In genomic region chr9:122029765-122030164, GRCm38 (mm10) we compare ENCODE assay signal across 14 mouse cellular contexts. TPM values are rescaled to one million over a fixed set of nuclear protein-coding genes. Genes with fewer than 3 reads are reported as not detected.
"Had no signal": no experiment of that assay in that cellular context is flagged by ENCODE, and none has a peak within 500 bp of the region (broad histone marks: within the 10 kb centered on the region; RNA-seq: fewer than 3 reads in every experiment).

No protein-coding gene starts in this region.

- H3K9ac ChIP-seq: limb, embryonic 12.5 days; liver, embryonic 13.5 days; liver, postnatal 0 days; lung, embryonic 15.5 days; neural tube, embryonic 12.5 days had no signal

- H3K4me1 ChIP-seq: liver, embryonic 13.5 days had no signal

- H3K27ac ChIP-seq: layer of hippocampus, adult 2 months; limb, embryonic 12.5 days; neural tube, embryonic 12.5 days had no signal

- H3K9me3 ChIP-seq: limb, embryonic 12.5 days; liver, embryonic 13.5 days; lung, embryonic 15.5 days; neural tube, embryonic 12.5 days had no signal

- ATAC-seq: liver, postnatal 0 days had no signal

- H3K27me3 ChIP-seq: limb, embryonic 12.5 days; liver, embryonic 13.5 days; lung, embryonic 15.5 days; neural tube, embryonic 12.5 days had no signal

- H3K4me3 ChIP-seq: layer of hippocampus, adult 2 months; limb, embryonic 12.5 days; liver, embryonic 13.5 days; lung, embryonic 15.5 days; neural tube, embryonic 12.5 days had no signal

- H3K36me3 ChIP-seq: limb, embryonic 12.5 days; liver, embryonic 13.5 days; lung, embryonic 15.5 days; neural tube, embryonic 12.5 days had no signal

- DNase-seq: kidney, postnatal 4 days; liver; liver, embryonic 13.5 days; liver, postnatal 0 days; lung, postnatal 36 days; midbrain, embryonic 14.5 days; thymus, adult 18-20 months; thymus, postnatal 14 days had no signal

- H3K4me2 ChIP-seq: limb, embryonic 12.5 days; liver, embryonic 13.5 days; lung, embryonic 15.5 days; neural tube, embryonic 12.5 days had no signal

RNA-seq across cellular contexts. Expression of gene Pomgnt2, which starts 32.9 kb away (rescaled TPM):
- total RNA-seq: monocyte, adult 5-6 weeks; neutrophil, adult 5-6 weeks had no signal
